Mouse (Mus musculus) heart, postnatal 14 days (tissue): ENCODE measurements at regions not wholly inside any gene's neighbourhood (a gene's known extent, or its start where the extent isn't known, plus 50 kb on each side); places are given as distances from the start of the nearest gene placed in this dataset.
"Not testable (repeated sequence)": the region's sequence is repeated elsewhere in the genome, so short reads cannot be mapped to it uniquely, and the experiment has no call there.

ENCODE experiments used
- DNase-seq, 2 experiments: peaks; one replicate each; pipeline ENCODE4 v3.0.0; 2021 to 2022
- intact Hi-C: fragments of 180-260 bp; cut with DNase I; formaldehyde crosslinking; loops from one replicate; pipeline ENCODE4 v1.15.1; 2025

- intact Hi-C loops = no loop called here
- no peak for DNase-seq
These were observed 68.3 kb upstream of the Dnajc1 start for GRCm38 (mm10) chr2:18460901-18461300.

DNA sequence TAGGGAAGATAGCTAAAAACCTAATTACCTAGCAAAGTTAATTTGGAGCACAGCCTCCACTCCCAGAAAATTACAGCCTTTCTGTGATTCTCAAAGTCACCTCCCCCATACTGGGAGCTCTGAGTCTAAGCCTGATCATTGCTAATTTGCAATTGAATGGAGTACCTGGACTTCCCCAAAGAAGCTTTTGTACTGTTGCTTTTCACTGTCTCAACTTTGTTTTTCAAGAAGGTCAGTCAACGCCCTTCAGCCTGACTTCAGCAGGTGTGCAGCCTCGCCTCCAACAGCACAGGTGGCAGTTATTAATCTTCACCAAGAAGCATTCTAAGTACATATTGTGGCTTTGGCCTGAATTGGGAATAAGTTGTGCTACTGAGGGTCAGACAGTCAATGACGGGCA, 67.7 kb upstream of the Dnajc1 start:
- DNase-seq, intact Hi-C loops: not testable (repeated sequence)

- intact Hi-C loops, DNase-seq: not testable (repeated sequence)
These were observed 60.8 kb upstream of the Dnajc1 start for GRCm38 (mm10) chr2:18453426-18453825.

DNA sequence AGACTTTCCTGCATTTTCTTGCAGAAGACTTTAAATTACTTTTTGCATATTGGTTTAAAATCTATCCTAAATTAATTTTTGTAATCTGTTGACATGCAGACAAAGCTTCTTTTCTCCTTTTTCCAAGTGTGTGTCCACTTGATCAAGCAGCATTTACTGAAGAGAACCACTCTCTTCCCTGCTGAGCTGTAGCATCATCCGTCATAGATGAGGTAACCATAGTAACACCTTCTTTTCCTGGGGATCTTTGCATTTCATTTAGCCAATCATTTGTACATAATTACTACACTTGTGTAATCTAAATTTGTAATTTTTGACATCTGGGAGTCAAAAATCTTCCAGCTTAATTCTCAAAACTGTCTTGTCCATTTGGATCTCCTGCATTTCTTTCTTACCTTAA, 53.2 kb upstream of the Dnajc1 start:
- intact Hi-C loops = no loop called here

More for the DNA sequence above, 53.2 kb upstream of the Dnajc1 start:
- DNase-seq = no peak
